Mouse (Mus musculus): Measurements from ENCODE around the gene Dyrk3. TPM values are rescaled to one million over a fixed set of nuclear protein-coding genes. Genes with fewer than 3 reads are reported as not detected.

The Dyrk3 gene
- total RNA-seq, 2 experiments from 2014 or later, result 15.8 to 16.9 TPM

DNA sequence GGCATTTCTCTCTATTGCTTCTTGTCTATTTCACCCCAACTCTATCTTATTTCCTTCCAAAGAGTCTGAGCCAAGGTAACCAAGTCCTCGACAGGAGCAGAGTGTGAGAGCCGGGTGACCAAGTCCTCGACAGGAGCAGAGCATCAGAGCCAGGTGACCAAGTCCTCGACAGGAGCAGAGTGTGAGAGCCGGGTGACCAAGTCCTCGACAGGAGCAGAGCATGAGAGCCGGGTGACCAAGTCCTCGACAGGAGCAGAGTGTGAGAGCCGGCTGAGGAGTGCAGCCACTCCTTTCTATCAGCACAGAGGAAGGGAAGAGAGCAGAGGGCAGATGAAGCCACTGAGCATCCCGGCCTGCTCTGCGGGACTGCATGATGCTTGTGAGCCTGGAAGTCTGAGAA, 49.6 kb downstream of the Dyrk3 start:
- DNase-seq, result no peak
- intact Hi-C loops (cut with DNase I), result no loop called here

DNA sequence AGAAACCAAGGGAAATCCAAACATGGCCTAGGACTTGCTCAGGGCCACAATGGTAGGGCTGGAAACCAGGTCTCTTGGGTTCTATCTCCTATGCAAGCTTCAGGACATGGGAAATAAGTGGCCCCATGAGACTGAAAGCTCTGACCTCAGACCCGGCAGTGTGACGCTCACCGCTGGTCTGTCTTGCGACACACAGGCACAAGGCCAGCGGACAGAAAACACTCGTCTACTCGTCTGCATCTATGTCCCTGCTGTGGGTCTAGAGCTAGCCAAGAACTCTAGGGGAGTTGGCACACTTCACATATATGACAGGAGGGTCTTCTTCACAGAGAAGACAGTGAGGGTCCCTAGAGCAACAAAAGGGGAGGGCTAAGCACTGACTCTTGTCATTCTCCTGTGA, 51.2 kb downstream of the Dyrk3 start:
- intact Hi-C loops (cut with DNase I), result no loop called here

DNA sequence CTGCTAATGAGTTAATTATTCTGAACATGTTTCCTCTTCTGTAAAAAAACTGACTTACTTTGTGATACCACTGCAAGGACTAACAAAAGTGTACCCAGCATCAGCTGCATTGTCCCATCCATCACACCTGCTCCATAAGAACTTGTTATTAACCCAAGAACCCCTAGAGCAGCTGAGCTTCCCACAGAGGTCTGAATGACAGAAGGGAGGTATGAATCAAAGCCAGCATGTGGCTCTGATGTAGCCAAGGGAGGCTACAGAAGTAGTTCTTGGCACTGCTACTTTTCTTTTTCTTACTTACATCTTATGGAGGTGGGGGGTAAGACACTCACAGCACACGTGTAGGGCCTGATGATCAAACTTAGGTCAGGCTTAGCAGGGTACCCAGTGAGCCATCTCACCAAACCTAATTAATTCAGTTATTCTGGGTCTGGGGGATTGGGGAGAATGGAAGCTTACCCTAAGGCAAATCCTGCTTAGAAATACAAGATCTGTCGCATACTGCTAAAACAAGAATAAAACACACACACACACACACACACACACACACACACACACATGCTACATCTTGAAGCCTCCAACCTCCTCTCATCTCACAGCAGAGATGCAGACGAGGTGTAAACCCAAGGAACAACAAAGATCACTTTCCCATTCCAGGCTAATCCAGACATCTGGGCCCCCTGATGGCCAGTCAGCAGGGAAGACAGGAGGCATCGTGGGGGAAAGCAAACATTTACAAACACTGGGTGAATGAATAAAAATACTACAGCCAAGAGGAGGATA, 52.0 kb downstream of the Dyrk3 start:
- intact Hi-C loops (cut with DNase I), result no loop called here
- no peak for DNase-seq

More for the DNA sequence above, 51.2 kb downstream of the Dyrk3 start:
- DNase-seq, result peak; percentile 72

DNA sequence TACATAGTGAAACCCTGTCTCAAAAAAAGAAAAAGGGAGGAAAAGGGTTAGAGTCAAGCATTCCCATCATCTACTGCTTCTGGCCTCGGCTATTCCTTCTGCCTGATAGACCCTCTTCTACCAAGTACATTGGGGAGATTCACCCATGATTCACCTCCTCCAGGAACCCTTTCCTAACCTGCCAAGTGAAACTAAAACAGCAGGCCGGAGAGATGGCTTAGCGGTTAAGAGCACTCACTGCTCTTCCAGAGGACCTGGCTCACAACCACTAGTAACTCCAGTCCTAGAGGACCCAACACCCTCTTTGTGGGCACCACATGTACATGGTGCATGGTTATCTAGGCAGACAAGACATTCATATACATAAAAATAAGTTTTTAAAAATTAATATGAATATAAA, 52.9 kb downstream of the Dyrk3 start:
- no peak for DNase-seq
- intact Hi-C loops (cut with DNase I), result no loop called here

DNA sequence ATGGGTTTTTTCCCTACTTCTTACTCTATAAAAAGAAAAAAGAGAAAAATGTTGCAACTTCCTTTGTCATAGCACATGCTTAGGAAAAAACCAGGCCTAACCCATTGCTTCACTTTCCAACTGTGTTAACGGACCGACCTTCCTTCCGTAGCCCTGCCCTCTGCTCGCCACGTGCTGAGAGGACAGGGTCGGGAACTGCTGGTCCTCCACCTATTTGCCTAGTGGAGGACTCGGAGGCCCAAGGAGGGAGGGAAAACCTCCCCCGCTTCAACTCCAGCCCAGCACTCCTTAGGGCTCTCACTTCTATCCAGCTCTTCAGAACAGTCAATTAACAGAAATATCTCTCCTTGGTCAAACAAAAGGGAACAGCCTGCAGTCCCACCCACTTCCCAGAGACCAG, 53.9 kb downstream of the Dyrk3 start:
- intact Hi-C loops (cut with DNase I), result no loop called here

DNA sequence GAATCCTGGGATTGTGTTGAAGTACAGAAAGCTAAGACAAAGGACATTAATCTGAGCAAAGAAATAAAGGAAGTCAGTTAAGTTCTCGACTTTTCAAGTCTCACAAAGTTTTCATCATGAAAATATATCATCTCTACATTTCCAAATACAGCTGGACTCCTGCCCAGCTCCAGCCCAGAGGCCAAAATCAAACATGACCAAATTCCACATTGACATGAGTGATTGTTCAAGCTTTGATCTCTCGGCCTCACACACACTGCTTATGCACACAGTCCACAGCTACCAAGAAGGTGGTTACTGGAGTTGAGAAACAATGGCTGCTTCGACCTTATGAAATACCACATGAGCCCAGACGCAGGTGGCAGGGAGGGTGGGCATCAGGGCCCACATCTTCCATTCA, 54.5 kb downstream of the Dyrk3 start:
- no peak for DNase-seq
- intact Hi-C loops (cut with DNase I), result no loop called here

More for the DNA sequence above, 53.9 kb downstream of the Dyrk3 start:
- DNase-seq, result no peak

DNA sequence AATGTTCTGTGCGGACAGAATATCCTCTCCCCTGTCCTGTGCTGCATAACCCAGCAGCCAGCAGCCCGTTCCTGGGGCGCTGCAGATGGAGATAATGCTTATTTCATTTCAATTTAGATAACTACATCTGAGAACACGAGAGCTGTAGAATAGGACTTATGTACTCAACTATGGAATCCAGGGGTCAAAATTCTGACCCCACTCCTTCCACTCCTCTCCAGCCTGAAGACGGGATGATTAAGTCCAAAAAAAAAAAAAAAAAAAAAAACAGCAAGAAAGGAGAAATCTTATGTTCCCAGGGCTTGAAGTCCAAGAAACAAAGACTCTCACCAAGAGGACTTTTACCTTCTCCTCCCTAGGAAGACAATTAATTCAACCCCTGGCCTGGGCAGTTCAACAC, 55.0 kb downstream of the Dyrk3 start:
- intact Hi-C loops (cut with DNase I), result no loop called here
- DNase-seq, result no peak

DNA sequence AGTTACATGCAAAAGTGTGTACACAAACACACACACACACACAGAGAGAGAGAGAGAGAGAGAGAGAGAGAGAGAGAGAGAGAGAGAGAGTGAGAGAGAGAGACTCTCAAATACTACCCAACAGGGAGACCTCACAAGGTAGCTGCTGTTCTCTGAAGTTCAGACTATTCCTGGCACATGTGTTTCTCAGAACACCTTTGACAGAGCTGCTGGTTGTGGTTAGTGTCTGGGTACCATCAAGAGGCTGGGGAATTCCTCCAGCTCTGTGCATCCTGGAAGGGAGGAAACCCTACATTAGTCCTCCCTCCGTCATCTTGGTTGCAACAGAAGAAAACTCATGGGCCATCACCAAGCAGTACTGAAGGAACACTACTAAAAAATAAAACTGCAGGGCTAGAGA, 57.5 kb downstream of the Dyrk3 start:
- DNase-seq, result no peak
- intact Hi-C loops (cut with DNase I), result no loop called here

DNA sequence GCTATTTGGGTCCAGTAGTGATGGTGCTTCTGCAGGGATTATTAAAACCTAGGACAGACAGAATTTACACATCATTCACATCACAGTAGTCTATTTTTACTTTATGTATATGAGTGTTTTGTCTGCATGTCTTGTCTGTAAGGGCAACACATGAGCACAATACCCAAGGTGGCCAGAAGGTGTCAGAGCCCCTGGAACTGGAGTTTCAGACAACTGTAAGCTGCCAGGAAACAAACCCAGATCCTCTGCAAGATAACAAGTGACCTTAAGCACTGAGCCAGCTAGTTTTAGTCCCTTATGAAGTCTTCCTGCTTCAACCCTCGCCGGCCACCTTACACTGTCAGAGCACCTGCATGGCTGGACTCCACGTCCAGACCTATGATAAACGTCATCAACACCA, 58.4 kb downstream of the Dyrk3 start:
- DNase-seq, result no peak
- intact Hi-C loops (cut with DNase I), result no loop called here

DNA sequence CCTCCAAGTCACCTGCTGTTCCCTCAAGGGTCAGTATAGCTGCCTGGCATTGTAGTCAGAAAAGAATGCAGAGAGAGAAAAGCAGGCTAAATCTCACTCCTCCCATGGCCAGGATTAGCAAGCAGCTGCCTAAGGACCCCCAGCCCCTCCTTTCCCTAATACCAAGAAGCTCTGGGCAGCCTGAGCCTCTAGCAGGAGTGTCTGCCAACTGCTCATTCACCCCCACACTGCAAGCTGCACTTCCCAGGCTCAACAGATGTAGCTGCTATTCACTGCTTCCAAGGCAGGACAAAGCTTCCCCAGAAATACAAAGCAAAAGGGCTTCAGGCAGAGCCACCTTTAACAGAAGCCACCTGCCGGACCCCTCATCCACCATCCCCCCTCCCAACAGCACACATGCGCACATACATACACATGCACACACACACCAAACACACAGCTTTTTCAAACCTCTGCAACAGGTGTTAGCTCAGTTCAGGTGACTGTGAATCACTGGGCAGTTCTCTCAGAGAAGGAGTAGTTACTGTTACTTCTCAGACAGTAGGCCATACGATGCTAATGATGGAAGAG, 59.3 kb downstream of the Dyrk3 start:
- DNase-seq, result peak; percentile 84
- intact Hi-C loops (cut with DNase I), result no loop called here

Other genes with a start within 250 kb of the Dyrk3 start
- gene Il20, start 226.9 kb downstream of the Dyrk3 start, total RNA-seq (2021), result not detected
- not detected for gene Il19, start 198.2 kb downstream of the Dyrk3 start, total RNA-seq (2021)
- gene Il10, start 118.5 kb downstream of the Dyrk3 start, total RNA-seq (2021), result under 1 TPM in 1 of 2 experiments, not detected in 1; 0.26 TPM
- gene Mapkapk2, start 40.5 kb downstream of the Dyrk3 start, total RNA-seq (2021), result 10 to 100 TPM; 32.1 to 35.4 TPM
- 10 to 100 TPM; 40.8 to 45.0 TPM for gene Eif2d, start 14.8 kb upstream of the Dyrk3 start, total RNA-seq (2021)
- gene Rassf5, start 106.9 kb upstream of the Dyrk3 start, total RNA-seq (2021), result 10 to 100 TPM in 1 of 2 experiments, 1 to 10 TPM in 1; 9.9 to 10.3 TPM
- 1 to 10 TPM; 3.7 to 3.9 TPM for gene Ikbke, start 141.3 kb upstream of the Dyrk3 start, total RNA-seq (2021)